Mouse (Mus musculus) c-Kit-negative CD71-positive TER-119-positive erythroid progenitor cells, embryonic 14.5 days (primary cell): Measurements from ENCODE around the gene Pitpnm3.

Experiments used
- DNase-seq: peaks from one replicate; pipeline ENCODE4 v3.0.0-alpha.2; 2013; ENCODE audit warnings: low read depth, low spot score

Gene Pitpnm3

GRCm38 (mm10) chr11:72022827-72023226, 112.8 kb downstream of the Pitpnm3 start:
- no peak for DNase-seq

GRCm38 (mm10) chr11:72021015-72021414, 114.6 kb downstream of the Pitpnm3 start:
- no peak for DNase-seq

- DNase-seq: no peak
These were observed 118.4 kb downstream of the Pitpnm3 start for GRCm38 (mm10) chr11:72017253-72017601.

GRCm38 (mm10) chr11:72016518-72017252, 118.9 kb downstream of the Pitpnm3 start:
- DNase-seq: no peak

GRCm38 (mm10) chr11:72014674-72015073, 120.9 kb downstream of the Pitpnm3 start:
- DNase-seq: no peak

- DNase-seq: no peak
These were observed 123.6 kb downstream of the Pitpnm3 start for GRCm38 (mm10) chr11:72011955-72012354.

GRCm38 (mm10) chr11:72010940-72011722, 124.4 kb downstream of the Pitpnm3 start:
- no peak for DNase-seq

GRCm38 (mm10) chr11:72010367-72010766, 125.2 kb downstream of the Pitpnm3 start:
- no peak for DNase-seq

GRCm38 (mm10) chr11:72005547-72005946, 130.0 kb downstream of the Pitpnm3 start:
- DNase-seq: no peak

GRCm38 (mm10) chr11:72003171-72003570, 132.4 kb downstream of the Pitpnm3 start:
- no peak for DNase-seq

- no peak for DNase-seq
These were observed 133.3 kb downstream of the Pitpnm3 start for GRCm38 (mm10) chr11:72002138-72002853.

- DNase-seq: no peak
These were observed 135.4 kb downstream of the Pitpnm3 start for GRCm38 (mm10) chr11:72000194-72000593.
